Mouse (Mus musculus): ENCODE measurements around the gene Wdfy1.

Gene Wdfy1

GRCm38 (mm10) chr1:79761106-79761916 is 14.6 kb downstream of the Wdfy1 start:
- peak; percentile 77 to 84 for DNase-seq (ENCODE audit: low spot score in 2 of 2)

- DNase-seq (ENCODE audit: low spot score in 2 of 2) = no peak
Observed at GRCm38 (mm10) chr1:79760656-79761055, 15.3 kb downstream of the Wdfy1 start.

GRCm38 (mm10) chr1:79759436-79759972 is 16.4 kb downstream of the Wdfy1 start:
- DNase-seq (ENCODE audit: low spot score in 2 of 2) = no peak

DNA sequence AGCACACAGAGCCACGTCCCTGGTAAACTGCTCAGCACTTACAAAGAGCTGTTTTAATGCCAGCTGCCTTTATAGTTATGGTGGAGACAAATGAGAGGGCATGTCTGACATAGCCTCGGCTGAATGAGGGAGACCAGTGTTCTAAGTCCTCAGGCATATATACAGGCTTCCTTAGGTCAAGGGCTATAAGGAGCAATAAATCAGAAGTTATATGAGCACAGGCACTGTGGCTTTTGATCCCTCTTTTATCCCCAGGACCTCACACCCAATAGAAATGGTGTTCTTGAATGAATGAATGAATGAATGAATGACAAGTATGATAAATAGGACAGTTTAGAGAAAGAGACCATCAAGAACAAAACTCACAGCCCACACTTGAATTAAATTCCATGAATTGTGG is 16.9 kb downstream of the Wdfy1 start:
- no peak for DNase-seq (ENCODE audit: low spot score in 2 of 2)

- no peak for DNase-seq (ENCODE audit: low spot score in 2 of 2)
Observed at GRCm38 (mm10) chr1:79757597-79757996, 18.3 kb downstream of the Wdfy1 start.

DNA sequence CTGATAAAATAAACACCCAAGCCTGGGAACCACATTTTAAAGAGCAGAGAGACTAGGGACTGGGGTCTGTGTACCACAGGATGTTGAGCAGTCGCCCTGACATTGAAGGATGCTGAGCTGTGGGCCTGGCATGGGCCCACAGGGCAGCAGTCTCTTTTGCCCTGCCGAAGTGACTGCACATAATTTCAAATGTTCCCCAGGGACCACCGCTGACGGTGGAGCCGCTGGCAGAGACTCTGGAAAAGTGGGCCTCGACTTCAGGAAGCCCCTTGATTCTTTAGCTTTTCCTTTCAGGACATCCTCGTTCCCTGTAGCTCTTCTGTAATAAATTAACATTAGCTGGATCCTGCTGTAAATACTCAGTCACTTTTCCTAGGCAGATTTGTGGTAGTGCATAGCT is 18.8 kb downstream of the Wdfy1 start:
- DNase-seq (ENCODE audit: low spot score in 2 of 2) = no peak

GRCm38 (mm10) chr1:79756417-79756816 is 19.5 kb downstream of the Wdfy1 start:
- DNase-seq (ENCODE audit: low spot score in 2 of 2) = no peak

DNA sequence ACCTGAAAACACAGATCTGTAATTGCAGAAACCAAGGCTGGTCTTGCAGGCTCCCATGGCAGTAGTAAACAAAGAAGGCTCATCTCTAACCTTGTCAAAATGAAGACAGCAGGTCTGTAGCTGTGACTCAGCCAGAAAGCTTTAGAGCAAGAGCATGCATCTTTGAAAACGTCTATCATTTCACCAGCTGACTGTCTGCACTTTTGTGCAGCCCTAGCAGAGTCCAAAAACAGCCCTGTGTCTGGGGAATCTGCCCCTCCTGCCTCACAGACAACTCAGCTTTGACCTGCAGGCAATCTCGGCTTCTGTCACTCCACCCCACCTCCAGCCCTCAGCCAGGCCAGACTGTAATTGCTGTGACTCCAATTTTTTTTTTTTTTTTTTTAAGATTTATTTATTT is 20.6 kb downstream of the Wdfy1 start:
- DNase-seq (ENCODE audit: low spot score in 2 of 2) = no peak

GRCm38 (mm10) chr1:79754936-79755335 is 21.0 kb downstream of the Wdfy1 start:
- no peak for DNase-seq (ENCODE audit: low spot score in 2 of 2)

- no peak for DNase-seq (ENCODE audit: low spot score in 2 of 2)
Observed at GRCm38 (mm10) chr1:79753456-79753855, 22.5 kb downstream of the Wdfy1 start.

DNA sequence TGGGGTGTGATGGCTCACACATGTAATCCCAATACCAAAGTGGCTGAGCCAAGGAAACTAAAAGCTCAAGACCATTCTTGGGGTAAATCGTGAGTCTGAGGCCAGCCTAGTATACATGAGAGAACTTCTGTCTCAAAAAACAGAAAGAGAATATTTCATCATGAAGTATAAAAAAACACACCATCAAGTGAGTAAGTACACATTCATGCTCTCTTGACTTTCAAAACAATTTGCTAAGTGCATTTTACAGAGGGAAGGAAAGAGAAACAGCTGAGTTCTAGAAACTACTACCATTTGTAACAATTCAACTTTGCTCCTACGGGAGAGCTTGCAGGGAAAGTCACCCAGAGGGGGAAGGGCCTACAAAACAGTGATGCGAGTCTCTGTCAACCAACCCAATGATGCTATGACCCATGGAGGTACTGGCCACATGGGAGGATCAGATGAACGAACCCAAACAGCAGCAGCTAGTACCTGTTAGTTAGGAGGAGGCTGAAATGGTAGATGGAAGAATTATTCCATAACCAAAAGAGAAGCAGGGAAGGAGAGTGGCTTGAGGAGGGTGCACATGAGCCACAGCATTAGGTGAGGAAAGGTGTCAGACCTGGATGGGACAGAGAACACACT is 23.1 kb downstream of the Wdfy1 start:
- DNase-seq (ENCODE audit: low spot score in 2 of 2) = no peak

DNA sequence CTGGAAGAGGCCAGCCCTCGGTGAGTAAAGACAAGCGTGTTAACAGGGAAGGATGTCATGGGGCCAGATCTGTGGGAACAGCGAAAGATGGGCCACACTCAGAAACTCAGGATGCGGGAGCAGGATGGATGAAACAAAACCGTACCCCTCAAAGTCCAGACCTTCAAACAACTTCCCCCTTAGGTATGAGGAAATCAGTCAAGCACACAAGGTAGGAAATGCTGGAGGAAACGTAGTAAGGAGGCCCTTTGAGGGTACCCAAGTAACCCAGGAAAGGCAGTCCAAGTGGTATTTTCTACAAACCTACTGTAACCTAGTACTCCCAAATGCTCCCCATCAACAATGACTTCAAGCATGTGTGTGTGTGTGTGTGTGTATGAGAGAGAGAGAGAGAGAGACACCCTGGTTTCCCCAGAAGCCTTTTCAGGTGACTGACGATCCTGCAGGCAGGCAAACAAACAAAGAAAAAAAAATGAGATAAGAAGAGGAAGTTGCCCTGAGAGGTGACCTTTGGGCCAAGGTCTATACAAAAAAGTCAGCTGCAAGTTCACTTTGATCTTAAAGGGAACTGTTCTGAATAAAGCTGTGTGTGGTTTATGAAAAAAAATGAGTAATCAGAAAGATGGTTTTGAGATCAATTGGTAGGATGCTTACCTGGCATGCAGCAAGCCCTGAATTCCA is 23.8 kb downstream of the Wdfy1 start:
- DNase-seq (ENCODE audit: low spot score in 2 of 2) = no peak

GRCm38 (mm10) chr1:79751186-79751585 is 24.8 kb downstream of the Wdfy1 start:
- no peak for DNase-seq (ENCODE audit: low spot score in 2 of 2)

DNA sequence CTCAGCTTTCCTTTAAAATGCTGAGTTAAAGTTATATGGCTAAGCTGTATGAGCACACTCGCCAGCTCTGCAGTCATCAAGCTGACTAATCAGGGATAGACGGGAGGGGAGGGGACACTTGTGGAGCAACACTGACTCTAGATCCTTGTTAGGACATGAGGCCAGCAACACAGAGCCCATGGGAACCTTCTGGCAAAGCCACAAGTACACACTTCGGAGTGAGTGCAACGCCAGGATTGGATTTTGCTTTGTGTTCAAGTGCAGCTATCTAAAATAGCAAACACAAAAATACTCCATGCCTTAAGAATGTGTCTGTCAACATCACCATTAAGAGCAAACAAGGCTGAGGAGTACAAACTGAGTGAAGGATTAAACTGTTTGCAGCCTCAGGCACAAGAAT is 29.9 kb downstream of the Wdfy1 start:
- no peak for DNase-seq (ENCODE audit: low spot score in 2 of 2)

DNA sequence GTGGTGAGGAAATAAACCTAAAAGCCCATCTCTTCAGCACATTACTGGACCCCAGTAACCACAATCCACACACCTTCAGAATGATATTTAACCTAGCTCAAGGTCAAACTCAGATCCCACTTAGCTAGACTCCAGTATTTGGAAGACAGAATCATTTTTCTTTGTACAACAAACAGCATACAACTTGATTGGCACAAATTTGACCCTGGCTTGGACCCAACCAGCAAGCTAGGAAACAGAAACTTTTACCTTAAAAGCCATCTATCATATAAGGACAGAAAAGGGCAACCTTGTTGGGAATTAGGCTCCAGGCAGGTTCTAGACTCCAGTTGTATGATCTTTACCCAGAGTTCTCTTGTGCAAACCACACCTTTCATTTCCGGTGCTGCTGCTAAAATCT is 32.6 kb downstream of the Wdfy1 start:
- DNase-seq (ENCODE audit: low spot score in 2 of 2) = no peak

GRCm38 (mm10) chr1:79742949-79743348 is 33.0 kb downstream of the Wdfy1 start:
- no peak for DNase-seq (ENCODE audit: low spot score in 2 of 2)

- no peak for DNase-seq (ENCODE audit: low spot score in 2 of 2)
Observed at GRCm38 (mm10) chr1:79741002-79741401, 34.9 kb downstream of the Wdfy1 start.

DNA sequence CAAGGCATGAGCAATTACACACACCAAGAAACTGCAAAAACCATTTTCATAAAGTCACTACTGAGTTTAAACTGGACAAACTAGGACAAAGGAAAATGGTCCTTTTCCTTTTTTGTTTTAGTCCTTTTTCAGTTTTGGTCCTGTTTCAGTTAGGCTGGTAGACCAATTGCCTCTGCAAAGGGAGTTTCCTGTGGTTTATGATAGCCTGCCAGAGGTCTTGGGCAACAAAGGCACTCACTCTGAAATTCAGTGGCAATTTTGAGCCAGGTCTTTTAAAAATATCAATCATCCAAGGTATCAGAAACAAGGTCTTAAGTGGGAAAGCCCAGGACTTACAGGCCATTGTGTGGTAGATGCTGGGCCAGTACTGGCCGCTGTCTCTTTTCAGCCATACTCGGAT is 36.2 kb downstream of the Wdfy1 start:
- DNase-seq (ENCODE audit: low spot score in 2 of 2) = no peak

DNA sequence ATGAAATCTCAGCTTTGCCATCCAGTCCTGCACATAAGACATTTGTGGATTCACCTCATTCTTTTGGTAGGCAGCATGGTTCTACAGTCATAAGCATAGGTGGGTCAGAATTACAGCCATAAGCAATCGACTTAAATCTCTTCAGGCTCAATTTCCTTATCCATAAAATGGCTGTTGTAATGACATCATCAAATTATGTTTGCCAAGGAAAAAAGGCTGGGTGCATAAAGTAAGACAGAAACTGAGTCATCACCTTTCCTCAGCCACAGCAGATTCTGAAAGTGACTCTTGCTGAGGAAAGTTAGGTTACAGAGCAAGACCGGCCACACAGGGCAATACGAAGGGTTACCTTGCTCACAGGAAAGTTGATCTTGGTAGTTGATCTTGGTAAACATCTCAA is 39.5 kb downstream of the Wdfy1 start:
- no peak for DNase-seq (ENCODE audit: low spot score in 2 of 2)

DNA sequence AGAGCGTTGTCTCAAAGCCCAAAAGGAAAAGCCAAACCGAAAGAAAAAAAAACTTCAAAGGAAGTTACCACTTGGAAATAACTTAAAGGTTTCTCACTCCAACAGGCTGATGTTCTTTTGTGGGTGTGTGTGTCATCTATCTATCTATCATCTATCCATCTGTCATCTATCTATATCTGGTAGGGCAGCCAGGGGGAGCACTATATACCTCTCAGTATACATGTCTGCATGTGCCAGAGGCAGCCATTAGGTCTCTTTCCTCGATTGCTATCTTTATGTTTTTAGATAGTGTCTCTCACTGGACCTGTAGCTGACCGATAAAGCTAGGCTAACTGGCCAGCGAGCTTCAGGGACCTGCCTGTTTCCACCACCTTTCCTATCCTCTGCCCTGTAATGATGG is 41.1 kb downstream of the Wdfy1 start:
- DNase-seq (ENCODE audit: low spot score in 2 of 2) = no peak

DNA sequence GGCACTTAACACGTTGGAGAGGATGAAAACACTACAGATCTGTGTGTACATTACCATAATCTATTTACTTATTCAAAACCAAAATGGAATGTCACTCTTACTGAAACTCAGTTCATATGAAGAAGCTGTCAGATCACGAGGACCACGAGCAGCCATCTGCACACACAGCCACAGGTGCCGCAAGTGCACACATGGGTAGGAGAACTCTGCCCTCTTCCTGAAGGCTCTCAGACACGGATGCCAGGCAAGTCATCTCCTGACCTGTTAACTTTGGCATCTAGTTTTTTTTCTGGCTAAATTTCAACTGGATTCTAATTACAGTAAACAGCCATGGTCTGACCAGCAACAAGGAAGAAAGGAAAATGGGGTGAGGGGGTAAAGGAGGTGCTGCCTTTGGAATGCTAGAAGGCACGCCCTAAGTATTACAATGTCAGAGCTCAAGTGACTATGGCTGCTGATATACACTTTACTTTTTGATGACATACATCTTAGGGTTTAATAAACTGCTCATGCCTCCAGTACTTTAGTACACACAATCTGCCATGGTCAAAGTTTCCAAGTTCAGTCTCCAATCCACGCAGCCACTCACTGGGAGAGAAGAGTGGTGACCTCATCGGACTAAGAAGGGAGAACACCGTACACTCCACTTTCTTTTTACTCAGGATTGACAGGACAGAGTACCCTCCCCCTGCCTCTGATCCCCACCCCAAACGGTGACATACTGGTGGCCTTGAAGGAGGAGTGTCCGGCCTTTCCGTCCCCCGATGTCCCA is 61.6 kb downstream of the Wdfy1 start:
- DNase-seq (ENCODE audit: low spot score in 2 of 2) = no peak

DNA sequence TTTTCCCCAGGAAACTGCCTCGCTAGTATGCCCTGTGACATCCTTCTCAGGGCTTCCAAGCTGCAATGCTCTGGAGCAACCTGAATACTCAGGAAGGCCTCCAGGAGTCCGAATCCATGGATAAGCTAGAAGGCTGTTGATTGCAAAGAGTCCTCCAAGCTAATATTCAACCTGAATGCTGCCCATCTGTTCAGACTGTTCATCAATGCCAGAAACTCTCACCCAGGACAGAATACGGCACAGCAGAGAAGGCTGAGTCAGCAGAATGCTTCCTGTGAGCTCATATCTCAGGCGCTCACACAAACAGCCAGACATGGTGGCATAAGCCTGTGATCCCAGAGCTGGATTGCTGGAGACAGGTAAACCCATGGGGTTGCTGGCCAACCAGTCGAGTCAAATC is 62.9 kb downstream of the Wdfy1 start:
- DNase-seq (ENCODE audit: low spot score in 2 of 2) = no peak

Measured in right cerebral cortex, adult 2 months (tissue).